Mouse (Mus musculus) hindbrain, embryonic 16.5 days (tissue): ENCODE data around the gene Nisch. TPM values are rescaled to one million over a fixed set of nuclear protein-coding genes. Genes with fewer than 3 reads are reported as not detected.

ENCODE experiments used
- ATAC-seq: fragments of 200-750 bp; cut with Nextera tagmentation; 2 replicates; pipeline ENCODE4 v1.8.0; 2017; ENCODE audit warnings: moderate TSS enrichment, moderate library complexity
- H3K27ac ChIP-seq: fragments of 300-500 bp; sonication (generic); 2 replicates; pipeline ENCODE4 v1.5.1; 2014; ENCODE audit warnings: low read depth, mild to moderate bottlenecking, control low read depth, low read length, moderate library complexity
- H3K27me3 ChIP-seq: fragments of 300-500 bp; sonication (generic); replicated peaks from 2 replicates; pipeline ENCODE4 v1.6.1; 2014; ENCODE audit warnings: low read length; ENCODE audit not compliant: control insufficient read depth, insufficient read depth
- H3K36me3 ChIP-seq: fragments of 300-500 bp; sonication (generic); 2 replicates; pipeline ENCODE4 v1.6.1; 2014; ENCODE audit warnings: mild to moderate bottlenecking, low read length, moderate library complexity, mixed read lengths; ENCODE audit not compliant: control insufficient read depth, insufficient read depth
- H3K4me1 ChIP-seq: fragments of 300-500 bp; sonication (generic); 2 replicates; pipeline ENCODE4 v1.6.1; 2014; ENCODE audit warnings: low read depth, low read length; ENCODE audit not compliant: control insufficient read depth, insufficient read depth
- H3K4me2 ChIP-seq: fragments of 300-500 bp; sonication (generic); 2 replicates; pipeline ENCODE4 v1.6.1; 2014; ENCODE audit warnings: mild to moderate bottlenecking, low read length, control low read depth, moderate library complexity
- H3K4me3 ChIP-seq: fragments of 300-500 bp; sonication (generic); 2 replicates; pipeline ENCODE4 v1.5.1; 2014; ENCODE audit warnings: mild to moderate bottlenecking, low read length, control low read depth, moderate library complexity
- H3K9ac ChIP-seq: fragments of 300-500 bp; sonication (generic); 2 replicates; pipeline ENCODE4 v1.6.1; 2014; ENCODE audit warnings: low read depth, mild to moderate bottlenecking, control low read depth, low read length, moderate library complexity
- H3K9me3 ChIP-seq: fragments of 300-500 bp; sonication (generic); 2 replicates; pipeline ENCODE4 v1.6.1; 2014; ENCODE audit warnings: mild to moderate bottlenecking, low read length, moderate library complexity; ENCODE audit not compliant: control insufficient read depth
- WGBS: fragments of 180-500 bp; shearing (Covaris S2); extraction: QIAGEN DNeasy Blood & Tissue Kit; methylation state at CpG from one replicate; pipeline ENCODE4 v1.1.7; 2014; 5-methylcytosine and 5-hydroxymethylcytosine counted together
- polyA plus RNA-seq: library from polyadenylated mRNA; unstranded; fragments of >200 nt; fragmentation: Nextera tagmentation; extraction: Ambion mirVana; gene quantifications from 2 replicates; pipeline ENCODE4 v1.2.1, GENCODE M21; 2015

Nisch gene
- polyA plus RNA-seq, 1 experiment from 2014 or later: 304 TPM

DNA sequence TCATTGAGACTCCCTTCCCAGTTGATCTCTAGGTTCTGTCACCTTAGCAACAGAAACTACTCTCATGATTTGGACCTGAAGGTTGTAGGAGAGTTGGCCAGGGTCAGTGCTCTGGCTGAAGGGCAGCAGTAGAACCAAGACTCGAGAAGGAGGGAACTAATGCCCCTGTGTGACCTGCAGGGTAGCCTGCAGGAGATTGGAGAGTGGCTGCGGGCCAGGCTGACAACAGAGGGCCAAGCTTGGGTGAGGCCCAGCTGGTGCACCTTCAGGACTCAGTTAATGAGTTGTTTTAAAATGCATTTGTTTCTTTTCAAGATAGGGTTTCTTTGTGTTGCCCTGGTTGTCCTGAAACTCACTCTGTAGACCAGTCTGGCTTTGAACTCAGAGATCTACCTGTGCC lies 51.7 kb downstream of the Nisch start:
- WGBS: 61% methylated on average over 2 of the region's 2 CpGs
- Histone ChIP-seq H3K4me3 (no peak overlapping the region), H3K36me3 (no peaks in the 10 kb centered on the region), H3K27me3 (no peaks in the 10 kb centered on the region), H3K9me3 (no peaks in the 10 kb centered on the region), H3K4me2 (no peak overlapping the region), H3K4me1 (peaks cover 5% of the 10 kb centered on the region), H3K9ac (no peak overlapping the region), H3K27ac (no peak overlapping the region)
- no peak for ATAC-seq

DNA sequence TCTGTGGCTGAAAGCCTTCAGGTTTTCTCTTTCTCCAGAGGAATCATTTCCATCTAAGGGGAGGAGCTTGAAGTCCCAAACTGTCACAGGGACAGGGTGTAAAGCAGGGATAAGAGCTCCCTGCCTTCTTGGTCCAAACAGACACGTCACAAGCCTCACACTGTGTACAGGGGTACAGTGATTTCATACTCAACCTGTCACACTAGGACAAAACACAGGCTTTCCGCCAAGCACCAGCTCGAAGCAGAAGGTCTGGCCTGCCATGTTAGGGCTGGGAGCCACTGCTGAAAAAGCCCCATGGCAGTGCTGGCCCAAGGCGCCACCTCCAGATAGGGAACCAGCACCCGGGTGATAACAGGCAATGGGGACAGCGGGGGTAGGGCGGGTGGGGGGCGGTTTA lies 52.7 kb downstream of the Nisch start:
- Histone ChIP-seq H3K4me2 (no peak overlapping the region), H3K4me1 (peaks cover 5% of the 10 kb centered on the region), H3K27me3 (no peaks in the 10 kb centered on the region), H3K9me3 (no peaks in the 10 kb centered on the region), H3K27ac (no peak overlapping the region), H3K4me3 (no peak overlapping the region), H3K9ac (no peak overlapping the region), H3K36me3 (no peaks in the 10 kb centered on the region)
- no peak for ATAC-seq
- 68% methylated on average over 8 of the region's 8 CpGs for WGBS

GRCm38 (mm10) chr14:31161638-31162037 lies 55.1 kb downstream of the Nisch start:
- Histone ChIP-seq H3K27ac (no peak overlapping the region), H3K4me2 (no peak overlapping the region), H3K9ac (no peak overlapping the region), H3K36me3 (no peaks in the 10 kb centered on the region), H3K9me3 (no peaks in the 10 kb centered on the region), H3K4me3 (no peak overlapping the region), H3K27me3 (no peaks in the 10 kb centered on the region), H3K4me1 (peaks cover 4% of the 10 kb centered on the region)
- ATAC-seq: no peak
- 59% methylated on average over 10 of the region's 10 CpGs for whole genome bisulfite sequencing

DNA sequence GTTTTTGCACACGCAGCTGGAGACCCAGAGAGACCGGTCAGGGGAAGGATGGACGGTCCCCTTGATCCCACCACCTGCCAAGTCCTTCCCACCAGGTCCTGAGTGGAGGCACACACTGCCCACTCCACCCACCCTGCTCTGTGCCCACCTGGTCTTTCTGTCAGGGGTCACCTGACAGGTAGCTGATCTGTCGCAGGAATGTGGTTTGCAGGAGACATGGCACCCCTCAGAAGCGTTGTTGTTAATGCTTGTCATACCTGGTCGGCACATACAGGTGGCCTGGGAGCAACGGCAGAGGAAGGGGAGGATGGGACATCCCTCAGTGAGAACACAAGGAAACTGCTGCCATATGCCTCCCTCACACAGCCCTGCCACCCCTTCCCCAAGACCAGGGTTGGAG lies 55.6 kb downstream of the Nisch start:
- Histone ChIP-seq H3K9ac (no peak overlapping the region), H3K27me3 (no peaks in the 10 kb centered on the region), H3K36me3 (no peaks in the 10 kb centered on the region), H3K4me2 (no peak overlapping the region), H3K4me1 (no peaks in the 10 kb centered on the region), H3K27ac (no peak overlapping the region), H3K4me3 (no peak overlapping the region), H3K9me3 (no peaks in the 10 kb centered on the region)
- 88% methylated on average over 7 of the region's 7 CpGs for WGBS
- no peak for ATAC-seq

DNA sequence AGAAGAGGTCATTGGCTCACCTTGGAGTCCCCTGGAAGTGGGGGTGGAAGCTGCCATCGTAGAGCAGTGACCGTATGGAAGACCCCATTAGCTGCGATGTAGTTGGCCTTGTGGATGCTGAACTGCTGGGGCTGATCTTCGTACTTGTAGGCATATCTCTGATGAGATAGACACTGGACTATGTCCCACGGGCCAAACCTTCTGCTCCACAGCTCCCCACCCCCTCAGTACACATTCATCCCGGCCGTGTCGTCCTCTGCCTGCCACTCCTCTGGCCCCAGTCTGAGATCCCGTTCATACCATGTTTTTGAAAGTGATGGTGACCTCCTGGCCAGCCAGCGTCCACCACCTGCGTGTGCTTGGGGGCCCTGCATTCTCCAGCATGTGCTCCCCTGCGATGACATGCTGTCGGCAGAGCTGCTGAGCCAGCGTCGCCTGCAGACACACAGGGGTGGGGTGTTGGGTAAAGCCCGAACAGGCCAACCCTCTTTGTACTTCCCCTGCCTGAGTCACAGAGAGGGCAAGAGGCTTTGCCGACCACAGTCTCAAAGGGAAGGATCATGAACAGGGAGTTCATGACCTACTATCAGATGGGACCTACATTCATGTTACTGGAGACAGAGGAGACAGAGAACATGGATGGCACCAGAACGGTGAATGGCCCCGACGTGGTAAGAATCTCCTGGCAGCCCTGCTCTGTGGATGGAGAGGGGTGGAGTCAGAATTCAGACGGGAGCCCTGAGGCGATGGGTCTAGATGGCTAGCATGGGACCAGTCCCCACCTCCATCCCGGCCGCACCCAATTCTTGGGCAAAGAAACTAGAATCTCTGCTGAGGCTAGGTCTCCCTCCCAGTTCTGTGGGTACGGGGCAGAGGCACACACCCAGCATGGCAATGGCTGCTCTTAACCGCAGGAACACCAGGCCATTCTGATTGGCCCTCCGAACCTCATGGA lies 56.3 kb downstream of the Nisch start:
- Histone ChIP-seq H3K9me3 (no peaks in the 10 kb centered on the region), H3K4me2 (no peak overlapping the region), H3K9ac (no peak overlapping the region), H3K4me1 (no peaks in the 10 kb centered on the region), H3K27me3 (no peaks in the 10 kb centered on the region), H3K27ac (no peak overlapping the region), H3K36me3 (no peaks in the 10 kb centered on the region), H3K4me3 (no peak overlapping the region)
- WGBS: 79% methylated on average over 27 of the region's 27 CpGs
- ATAC-seq: no peak

DNA sequence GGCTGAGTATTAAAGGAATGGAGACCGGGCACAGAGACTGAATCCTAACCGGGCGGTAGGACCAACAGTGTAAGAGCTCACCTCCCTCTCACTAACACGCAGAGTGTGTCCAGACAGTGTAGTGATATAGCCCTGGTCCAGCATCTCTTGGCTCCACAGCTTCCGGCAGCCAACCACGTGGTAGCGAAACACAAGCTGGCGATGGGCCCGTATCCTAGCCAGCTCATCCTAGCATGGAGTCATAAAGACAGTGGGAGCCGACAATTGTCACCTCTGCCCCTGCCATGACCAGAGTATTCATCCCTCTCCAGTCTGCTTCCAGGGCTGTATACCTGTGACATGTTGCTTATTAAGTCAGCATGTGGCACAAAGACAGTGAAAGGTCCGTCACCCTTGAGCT lies 71.1 kb downstream of the Nisch start:
- no peak overlapping the region for H3K4me3 ChIP-seq
- H3K9me3 ChIP-seq: no peaks in the 10 kb centered on the region
- no peak overlapping the region for H3K9ac ChIP-seq
- ATAC-seq: no peak
- no peaks in the 10 kb centered on the region for H3K4me1 ChIP-seq
- H3K36me3 ChIP-seq: no peaks in the 10 kb centered on the region
- WGBS: 91% methylated on average over 11 of the region's 11 CpGs
- H3K27me3 ChIP-seq: no peaks in the 10 kb centered on the region
- no peak overlapping the region for H3K4me2 ChIP-seq
- H3K27ac ChIP-seq: no peak overlapping the region

DNA sequence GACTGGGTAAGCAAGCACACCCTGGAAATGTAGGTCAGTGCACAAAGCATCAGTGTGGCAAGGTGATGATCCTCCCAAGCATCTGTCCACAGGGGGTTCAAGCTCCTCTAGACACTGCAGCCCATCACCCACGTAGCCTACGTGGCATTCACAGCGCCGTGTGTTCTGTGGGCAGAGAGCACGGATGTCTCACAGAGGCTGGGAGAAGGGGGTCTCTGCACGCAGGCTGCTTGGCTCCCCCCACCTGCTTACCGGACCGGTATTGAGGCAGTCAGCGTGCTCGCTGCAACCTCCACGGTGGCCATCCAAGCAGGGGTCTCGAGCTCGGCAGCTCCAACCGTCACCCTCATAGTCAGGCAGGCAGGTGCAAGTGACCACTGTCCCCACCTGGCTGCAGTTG lies 75.7 kb downstream of the Nisch start:
- Histone ChIP-seq H3K27me3 (no peaks in the 10 kb centered on the region), H3K4me1 (no peaks in the 10 kb centered on the region), H3K36me3 (peaks cover 10% of the 10 kb centered on the region), H3K9ac (no peak overlapping the region), H3K9me3 (no peaks in the 10 kb centered on the region), H3K4me2 (no peak overlapping the region), H3K27ac (no peak overlapping the region), H3K4me3 (no peak overlapping the region)
- ATAC-seq: no peak
- WGBS: 92% methylated on average over 14 of the region's 14 CpGs

GRCm38 (mm10) chr14:31140141-31140540 lies 76.6 kb downstream of the Nisch start:
- H3K27me3 ChIP-seq: no peaks in the 10 kb centered on the region
- no peak for ATAC-seq
- no peaks in the 10 kb centered on the region for H3K4me1 ChIP-seq
- H3K27ac ChIP-seq: no peak overlapping the region
- H3K4me3 ChIP-seq: no peak overlapping the region
- no peak overlapping the region for H3K9ac ChIP-seq
- no peaks in the 10 kb centered on the region for H3K9me3 ChIP-seq
- WGBS: 91% methylated on average over 15 of the region's 15 CpGs
- H3K4me2 ChIP-seq: no peak overlapping the region
- peaks cover 10% of the 10 kb centered on the region for H3K36me3 ChIP-seq

- Histone ChIP-seq H3K9me3 (no peaks in the 10 kb centered on the region), H3K9ac (no peak overlapping the region), H3K4me3 (no peak overlapping the region), H3K36me3 (peaks cover 10% of the 10 kb centered on the region), H3K27ac (no peak overlapping the region), H3K27me3 (no peaks in the 10 kb centered on the region), H3K4me1 (no peaks in the 10 kb centered on the region), H3K4me2 (no peak overlapping the region)
- 93% methylated on average over 12 of the region's 12 CpGs for WGBS
- ATAC-seq: no peak
Measured at GRCm38 (mm10) chr14:31139666-31140065, 77.1 kb downstream of the Nisch start.
